Mouse (Mus musculus) frontal cortex, adult (tissue): ENCODE results near the gene Shisa8.

ENCODE experiments used
- ATAC-seq: cut with Nextera tagmentation; 2 replicates; pipeline ENCODE4 v1.9.2; 2017; ENCODE audit warnings: mild to moderate bottlenecking, moderate library complexity, mixed read lengths; ENCODE audit not compliant: low TSS enrichment

Shisa8 gene

GRCm38 (mm10) chr15:82175091-82175490 is 37.5 kb downstream of the Shisa8 start:
- no peak for ATAC-seq

DNA sequence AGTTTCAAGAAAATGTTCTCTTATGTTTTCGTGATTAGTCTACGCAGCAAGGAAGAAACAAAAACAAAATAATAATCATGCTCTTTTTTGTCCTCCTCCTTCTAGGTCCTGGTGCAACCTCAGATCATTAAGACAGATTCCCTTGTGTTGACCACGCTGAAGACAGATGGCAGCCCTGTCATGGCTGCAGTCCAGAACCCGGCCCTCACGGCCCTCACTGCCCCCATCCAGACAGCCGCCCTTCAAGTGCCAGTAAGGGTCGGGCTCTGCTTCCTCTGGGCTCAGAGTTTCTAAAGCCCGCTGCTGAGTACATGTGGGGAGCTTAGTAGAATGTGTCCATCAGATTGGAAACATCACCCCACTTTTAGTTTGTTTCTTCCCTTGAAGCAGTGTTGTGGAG is 40.0 kb downstream of the Shisa8 start:
- no peak for ATAC-seq

DNA sequence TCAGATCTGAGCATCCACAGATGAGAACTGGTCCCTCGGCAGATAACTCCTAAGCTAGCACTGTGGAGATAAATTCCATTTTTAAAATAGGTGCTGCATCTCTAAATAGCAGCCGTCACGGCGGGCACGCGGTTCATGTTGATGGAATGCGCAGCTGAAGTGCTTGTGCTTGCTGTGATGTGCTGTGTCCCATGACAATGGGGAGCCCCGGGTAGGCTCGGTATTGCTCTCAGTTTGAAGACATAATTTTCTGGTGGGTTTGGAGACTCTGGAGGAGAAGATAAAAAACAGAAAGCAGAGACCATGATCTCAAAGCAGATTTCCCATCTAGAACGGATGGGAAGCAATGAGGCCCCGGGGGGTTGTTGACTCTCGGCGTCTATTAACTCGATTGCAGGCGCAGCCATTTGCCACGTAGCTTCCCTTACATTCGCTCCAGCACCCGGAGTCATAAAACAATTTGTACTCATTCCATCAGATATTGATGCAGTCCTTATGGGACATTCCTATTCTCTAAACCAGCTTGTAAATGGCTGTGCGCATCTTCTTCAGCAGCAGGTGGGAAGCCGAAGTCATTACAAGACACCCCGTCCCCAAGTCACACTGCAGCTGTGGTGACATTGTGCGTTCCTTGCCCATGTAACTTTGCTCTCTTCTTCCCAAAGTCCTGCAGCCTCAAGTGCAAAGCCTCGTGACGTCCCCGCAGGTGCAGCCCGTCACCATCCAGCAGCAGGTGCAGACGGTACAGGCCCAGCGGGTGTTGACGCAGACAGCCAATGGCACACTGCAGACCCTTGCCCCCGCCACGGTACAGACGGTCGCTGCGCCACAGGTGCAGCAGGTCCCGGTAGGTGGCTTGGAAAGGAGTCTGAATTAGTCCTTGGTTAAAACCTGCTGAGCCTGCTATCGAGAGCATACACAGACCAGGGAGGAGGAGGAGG is 41.9 kb downstream of the Shisa8 start:
- ATAC-seq = no peak

DNA sequence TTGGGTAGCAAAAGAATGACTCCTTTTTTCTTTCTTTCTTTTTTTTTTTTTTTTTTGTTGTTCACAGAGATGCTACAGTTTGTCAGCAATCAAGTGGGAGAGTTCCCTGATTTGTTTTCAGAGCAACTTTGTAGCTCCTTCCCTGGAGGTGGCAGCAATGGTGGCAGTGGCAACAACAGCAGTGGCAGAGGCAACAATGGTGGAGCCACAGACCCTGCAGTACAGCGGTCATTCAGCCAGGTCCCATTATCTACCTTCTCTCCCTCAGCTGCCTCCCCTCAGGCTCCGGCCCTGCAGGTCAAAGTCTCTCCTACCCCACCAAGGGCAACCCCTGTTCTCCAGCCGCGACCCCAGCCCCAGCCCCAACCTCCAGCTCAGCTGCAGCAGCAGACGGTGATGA is 42.9 kb downstream of the Shisa8 start:
- ATAC-seq = no peak

- ATAC-seq = peak; percentile 14; the same call in 1 of the 2 replicates
These were observed 45.1 kb downstream of the Shisa8 start for GRCm38 (mm10) chr15:82167201-82168168.

DNA sequence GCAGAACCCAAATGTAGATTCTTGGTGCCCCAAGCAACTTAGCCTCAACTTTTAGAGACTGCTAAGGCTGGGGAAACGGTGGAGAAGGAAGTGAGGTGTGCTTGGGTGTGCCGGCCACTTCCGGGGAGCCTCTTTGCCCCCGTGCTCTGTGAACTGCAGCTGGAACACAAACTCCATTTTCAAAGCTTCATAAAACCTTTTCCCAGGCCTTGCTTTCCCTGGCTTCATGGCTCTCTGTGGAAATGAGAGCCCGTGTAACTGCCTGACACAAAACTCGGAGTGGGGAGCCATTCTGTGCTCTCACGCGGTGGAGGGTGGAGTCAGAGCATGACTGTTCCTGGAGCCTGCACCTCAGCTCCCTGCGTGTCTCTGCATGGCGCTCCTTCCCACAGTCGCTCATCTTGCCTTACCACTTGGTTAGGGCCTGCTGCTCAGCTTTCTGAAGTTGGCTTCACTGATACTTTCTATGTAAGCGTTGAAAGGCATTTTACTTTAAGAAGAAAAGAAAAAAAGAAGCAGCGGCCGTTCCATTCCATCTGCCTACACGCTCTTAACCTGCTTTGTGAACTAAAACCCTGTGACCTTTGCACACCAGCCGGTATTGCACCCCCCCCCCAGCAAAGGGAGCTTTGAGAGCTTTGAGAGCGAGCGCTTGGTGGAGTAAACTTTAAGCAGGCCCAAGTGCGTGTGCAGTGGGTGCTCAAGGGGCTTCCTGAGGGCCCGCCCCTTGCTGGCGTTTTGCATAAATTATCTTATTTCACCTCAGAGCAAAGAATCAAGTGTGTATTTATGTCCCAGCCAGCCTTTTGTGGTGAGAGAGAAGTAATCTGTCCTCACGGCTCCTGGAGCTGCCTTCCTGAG is 46.1 kb downstream of the Shisa8 start:
- peak; percentile 55; the same call in 1 of the 2 replicates for ATAC-seq

DNA sequence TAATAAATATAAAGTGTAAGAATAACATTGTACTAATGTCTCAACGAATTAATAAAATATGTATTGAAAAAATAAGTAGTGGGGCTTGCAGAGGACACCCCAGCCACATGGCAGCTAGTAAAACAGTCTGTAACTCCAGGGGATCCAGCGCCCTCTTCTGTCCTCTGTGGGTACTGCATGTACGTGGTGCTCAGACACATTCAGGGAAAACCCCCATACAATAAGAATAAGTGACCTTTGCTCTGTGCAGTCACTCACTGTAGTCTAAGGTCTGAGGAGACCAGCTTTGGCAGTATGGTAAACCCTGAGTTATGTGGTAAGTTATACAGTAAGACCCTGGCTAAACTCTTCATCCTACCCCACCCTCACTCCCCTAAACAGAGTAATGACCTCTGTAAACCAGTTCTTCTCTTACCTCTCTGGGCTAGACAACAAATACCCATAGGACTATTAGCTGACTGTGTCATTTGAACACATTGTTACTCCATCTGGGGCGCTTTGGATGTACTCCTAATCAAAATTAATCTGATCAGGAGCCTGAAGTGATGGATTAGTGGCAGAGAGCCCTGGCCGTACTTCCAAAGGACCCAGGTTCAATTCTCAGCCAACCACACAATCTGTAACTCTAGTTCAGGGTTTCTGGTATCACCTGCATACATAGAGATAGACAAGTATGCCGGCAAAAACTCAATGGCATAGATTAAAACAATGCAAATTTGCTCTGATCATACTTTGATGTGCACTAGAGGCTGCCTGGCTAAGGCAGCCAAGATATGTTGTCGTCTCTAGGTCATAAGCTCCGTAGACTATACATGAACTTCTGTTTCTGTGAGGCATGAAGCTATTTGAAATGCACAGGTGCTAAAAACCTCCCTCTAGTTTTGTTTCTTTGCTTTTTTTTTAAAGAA is 47.0 kb downstream of the Shisa8 start:
- no peak for ATAC-seq

GRCm38 (mm10) chr15:82164496-82164895 is 48.1 kb downstream of the Shisa8 start:
- no peak for ATAC-seq

GRCm38 (mm10) chr15:82164061-82164399 is 48.6 kb downstream of the Shisa8 start:
- ATAC-seq = no peak

DNA sequence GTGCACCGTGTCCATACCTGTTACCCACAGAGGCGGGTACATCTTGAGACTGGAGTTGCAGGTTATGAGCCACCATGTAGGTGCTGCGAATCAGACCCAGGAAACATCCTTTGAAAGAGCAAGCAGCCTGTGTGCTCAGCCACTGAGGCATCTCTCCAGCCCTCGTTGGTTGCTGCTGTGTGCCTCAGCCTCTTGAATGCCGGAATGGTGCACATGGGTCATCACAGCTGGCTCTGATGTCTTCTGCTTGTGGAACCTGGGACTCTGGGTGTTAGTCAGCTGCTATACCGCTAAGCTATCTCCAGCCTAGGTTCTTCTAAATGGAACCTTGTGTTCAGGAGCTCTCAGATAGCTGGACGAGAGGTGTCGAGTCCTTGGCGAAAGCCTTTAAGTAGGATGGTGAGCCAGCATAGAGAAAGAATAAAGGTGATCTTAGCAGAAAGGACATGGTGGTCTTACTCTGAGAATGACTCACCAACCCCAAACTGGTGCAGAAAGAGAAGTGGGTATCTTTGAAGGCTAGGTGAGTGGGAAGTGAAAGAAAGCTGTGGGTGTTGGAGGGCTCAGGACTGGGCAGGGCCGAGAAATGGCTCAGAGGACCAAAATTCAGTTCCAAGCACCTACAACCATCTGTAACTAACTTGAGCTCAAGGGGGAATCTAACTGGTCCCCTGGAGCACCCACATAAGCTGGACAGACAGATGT is 49.1 kb downstream of the Shisa8 start:
- ATAC-seq = no peak

DNA sequence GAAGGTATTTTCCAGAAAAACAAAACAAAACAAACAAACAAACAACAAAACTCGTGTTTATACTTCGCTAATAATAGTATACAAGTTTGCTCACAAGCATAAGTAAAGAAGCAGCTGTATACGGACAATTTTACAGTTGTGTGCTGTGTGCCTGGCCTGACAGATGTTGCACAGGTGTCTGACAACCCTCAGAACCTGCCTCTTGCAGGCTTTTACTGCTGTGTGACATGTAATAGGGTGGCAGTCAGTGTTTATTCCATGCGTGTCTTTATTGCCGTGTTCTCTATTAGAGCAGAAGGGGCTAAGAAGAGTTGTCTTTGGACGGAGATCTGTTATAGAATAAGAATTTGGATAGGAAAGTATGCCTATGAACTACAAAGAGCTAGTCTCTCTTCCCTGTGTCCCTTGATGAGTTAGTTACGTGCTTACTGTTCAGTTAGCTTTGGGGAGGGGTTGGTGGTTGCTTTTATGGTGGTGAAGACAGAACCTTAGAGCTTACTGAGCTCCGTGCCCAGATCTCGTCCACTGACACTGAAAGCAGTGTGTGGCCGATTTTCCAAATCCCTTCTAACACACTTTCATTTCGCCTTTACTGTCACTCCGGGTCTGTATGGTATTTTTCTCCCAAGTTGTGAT is 50.5 kb downstream of the Shisa8 start:
- ATAC-seq = no peak

DNA sequence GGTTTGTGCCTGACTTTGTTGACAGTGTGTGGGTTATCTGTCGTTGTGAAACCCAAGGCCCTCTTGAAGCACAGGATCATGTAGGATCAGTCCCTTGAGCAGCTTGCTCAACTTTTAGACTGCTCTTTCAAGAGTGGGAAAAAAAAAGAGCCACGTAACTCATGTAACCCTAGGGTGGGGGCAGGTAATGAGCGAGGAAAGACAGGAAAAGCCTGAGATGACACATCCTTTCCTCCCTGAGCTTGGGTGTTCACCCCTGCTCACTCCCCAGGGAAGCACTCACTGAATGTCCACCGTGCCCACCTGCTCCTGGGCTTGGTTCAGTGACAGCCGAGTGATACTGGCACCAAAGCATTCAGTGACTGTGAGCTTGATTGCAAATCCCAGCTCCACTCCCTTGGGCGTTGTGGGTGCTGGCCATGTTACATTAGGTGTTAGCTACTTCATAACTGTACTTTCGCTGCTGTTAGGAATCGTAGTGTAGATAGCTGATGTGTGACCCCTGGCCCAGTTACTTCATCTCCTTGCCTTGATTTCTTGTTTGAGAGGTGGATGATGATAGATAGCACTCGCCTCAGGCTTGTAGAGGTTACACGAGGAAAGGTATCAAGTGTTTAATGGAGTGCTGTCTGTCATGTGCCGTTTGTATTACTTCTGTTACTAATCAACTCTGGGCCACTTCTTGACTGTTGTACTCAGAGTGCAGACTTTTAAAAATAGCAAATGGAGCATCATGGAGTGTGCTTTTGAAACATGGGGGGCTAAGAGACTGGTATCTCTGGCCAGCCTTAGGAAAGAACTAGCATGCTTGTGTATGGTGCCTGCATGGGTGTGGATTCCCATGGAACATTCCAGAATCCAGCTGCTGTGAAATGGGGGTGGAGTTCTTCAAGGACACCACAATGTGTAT is 51.6 kb downstream of the Shisa8 start:
- ATAC-seq = no peak

DNA sequence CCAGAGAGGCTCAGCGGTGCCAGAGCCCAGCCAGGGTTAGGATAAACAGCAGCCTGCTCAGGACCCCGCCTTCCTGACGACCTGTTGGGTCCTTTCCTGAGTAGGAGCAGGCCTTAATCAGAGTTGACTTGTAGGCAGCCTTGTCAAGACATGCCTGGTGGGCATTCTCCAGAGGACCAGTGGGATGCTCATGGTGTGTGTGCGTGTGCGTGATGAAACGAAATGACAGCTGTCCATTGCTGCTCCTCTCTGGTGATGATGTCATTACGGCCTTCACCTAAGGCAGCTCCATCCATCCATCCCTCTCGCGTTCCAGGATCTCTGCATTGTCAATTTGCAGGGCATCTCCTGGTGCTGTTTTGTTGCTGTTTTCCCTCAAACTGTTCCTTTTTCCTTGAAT is 53.1 kb downstream of the Shisa8 start:
- no peak for ATAC-seq

- no peak for ATAC-seq
These were observed 54.2 kb downstream of the Shisa8 start for GRCm38 (mm10) chr15:82158243-82159035.

- no peak for ATAC-seq
These were observed 55.7 kb downstream of the Shisa8 start for GRCm38 (mm10) chr15:82156902-82157301.

GRCm38 (mm10) chr15:82156298-82156697 is 56.3 kb downstream of the Shisa8 start:
- ATAC-seq = no peak
